Mouse (Mus musculus): ENCODE measurements around the gene Fbxl2.
"Not testable (repeated sequence)": the region's sequence is repeated elsewhere in the genome, so short reads cannot be mapped to it uniquely, and the experiment has no call there.

Gene Fbxl2

GRCm38 (mm10) chr9:114046028-114046427 is at the start of gene Fbxl2:
Gene Fbxl2 (minus strand): TSS chr9:114046191.
- in situ Hi-C loops (cut with MboI; ENCODE audit: unreplicated experiment in 2 of 2) = no loop called here

GRCm38 (mm10) chr9:114094854-114095253 is 48.9 kb upstream of the Fbxl2 start:
- in situ Hi-C loops (cut with MboI; ENCODE audit: unreplicated experiment in 2 of 2) = no loop called here

- in situ Hi-C loops (cut with MboI; ENCODE audit: unreplicated experiment in 2 of 2) = not testable (repeated sequence)
These were observed 46.2 kb upstream of the Fbxl2 start for GRCm38 (mm10) chr9:114092188-114092587.

- in situ Hi-C loops (cut with MboI; ENCODE audit: unreplicated experiment in 2 of 2) = not testable (repeated sequence)
These were observed 42.9 kb upstream of the Fbxl2 start for GRCm38 (mm10) chr9:114088885-114089284.

GRCm38 (mm10) chr9:114087106-114087815 is 41.3 kb upstream of the Fbxl2 start:
- in situ Hi-C loops (cut with MboI; ENCODE audit: unreplicated experiment in 2 of 2) = no loop called here

- in situ Hi-C loops (cut with MboI; ENCODE audit: unreplicated experiment in 2 of 2) = no loop called here
These were observed 40.4 kb upstream of the Fbxl2 start for GRCm38 (mm10) chr9:114086422-114086821.

- in situ Hi-C loops (cut with MboI; ENCODE audit: unreplicated experiment in 2 of 2) = no loop called here
These were observed 27.7 kb upstream of the Fbxl2 start for GRCm38 (mm10) chr9:114073681-114074080.

GRCm38 (mm10) chr9:114069372-114069771 is 23.4 kb upstream of the Fbxl2 start:
- in situ Hi-C loops (cut with MboI; ENCODE audit: unreplicated experiment in 2 of 2) = no loop called here

- in situ Hi-C loops (cut with MboI; ENCODE audit: unreplicated experiment in 2 of 2) = no loop called here
These were observed 22.6 kb upstream of the Fbxl2 start for GRCm38 (mm10) chr9:114068494-114069053.

GRCm38 (mm10) chr9:114057090-114057796 is 11.3 kb upstream of the Fbxl2 start, which contains the start of gene Susd5:
Gene Susd5 (plus strand): TSS chr9:114057140.
- in situ Hi-C loops (cut with MboI; ENCODE audit: unreplicated experiment in 2 of 2) = no loop called here

GRCm38 (mm10) chr9:114052866-114053265 is 6.9 kb upstream of the Fbxl2 start:
- in situ Hi-C loops (cut with MboI; ENCODE audit: unreplicated experiment in 2 of 2) = no loop called here

- in situ Hi-C loops (cut with MboI; ENCODE audit: unreplicated experiment in 2 of 2) = no loop called here
These were observed 6.0 kb upstream of the Fbxl2 start for GRCm38 (mm10) chr9:114052031-114052430.

GRCm38 (mm10) chr9:114050778-114051177 is 4.8 kb upstream of the Fbxl2 start:
- in situ Hi-C loops (cut with MboI; ENCODE audit: unreplicated experiment in 2 of 2) = no loop called here

- in situ Hi-C loops (cut with MboI; ENCODE audit: unreplicated experiment in 2 of 2) = no loop called here
These were observed 4.1 kb upstream of the Fbxl2 start for GRCm38 (mm10) chr9:114050106-114050505.

GRCm38 (mm10) chr9:114046676-114047075 is 685 bp upstream of the Fbxl2 start:
- in situ Hi-C loops (cut with MboI; ENCODE audit: unreplicated experiment in 2 of 2) = no loop called here

GRCm38 (mm10) chr9:114044446-114044845 is 1.5 kb downstream of the Fbxl2 start:
- in situ Hi-C loops (cut with MboI; ENCODE audit: unreplicated experiment in 2 of 2) = no loop called here

GRCm38 (mm10) chr9:114042490-114042889 is 3.5 kb downstream of the Fbxl2 start:
- in situ Hi-C loops (cut with MboI; ENCODE audit: unreplicated experiment in 2 of 2) = no loop called here

GRCm38 (mm10) chr9:114040945-114041344 is 5.0 kb downstream of the Fbxl2 start:
- in situ Hi-C loops (cut with MboI; ENCODE audit: unreplicated experiment in 2 of 2) = no loop called here

GRCm38 (mm10) chr9:114026261-114026934 is 19.6 kb downstream of the Fbxl2 start:
- in situ Hi-C loops (cut with MboI; ENCODE audit: unreplicated experiment in 2 of 2) = no loop called here

- in situ Hi-C loops (cut with MboI; ENCODE audit: unreplicated experiment in 2 of 2) = no loop called here
These were observed 20.1 kb downstream of the Fbxl2 start for GRCm38 (mm10) chr9:114025846-114026245.

- in situ Hi-C loops (cut with MboI; ENCODE audit: unreplicated experiment in 2 of 2) = no loop called here
These were observed 20.8 kb downstream of the Fbxl2 start for GRCm38 (mm10) chr9:114025182-114025581.

Data from v-Abl transformed pro-B cells (cell line).